Comparison of ENCODE assay signal across 11 mouse cellular contexts in the genomic region with DNA sequence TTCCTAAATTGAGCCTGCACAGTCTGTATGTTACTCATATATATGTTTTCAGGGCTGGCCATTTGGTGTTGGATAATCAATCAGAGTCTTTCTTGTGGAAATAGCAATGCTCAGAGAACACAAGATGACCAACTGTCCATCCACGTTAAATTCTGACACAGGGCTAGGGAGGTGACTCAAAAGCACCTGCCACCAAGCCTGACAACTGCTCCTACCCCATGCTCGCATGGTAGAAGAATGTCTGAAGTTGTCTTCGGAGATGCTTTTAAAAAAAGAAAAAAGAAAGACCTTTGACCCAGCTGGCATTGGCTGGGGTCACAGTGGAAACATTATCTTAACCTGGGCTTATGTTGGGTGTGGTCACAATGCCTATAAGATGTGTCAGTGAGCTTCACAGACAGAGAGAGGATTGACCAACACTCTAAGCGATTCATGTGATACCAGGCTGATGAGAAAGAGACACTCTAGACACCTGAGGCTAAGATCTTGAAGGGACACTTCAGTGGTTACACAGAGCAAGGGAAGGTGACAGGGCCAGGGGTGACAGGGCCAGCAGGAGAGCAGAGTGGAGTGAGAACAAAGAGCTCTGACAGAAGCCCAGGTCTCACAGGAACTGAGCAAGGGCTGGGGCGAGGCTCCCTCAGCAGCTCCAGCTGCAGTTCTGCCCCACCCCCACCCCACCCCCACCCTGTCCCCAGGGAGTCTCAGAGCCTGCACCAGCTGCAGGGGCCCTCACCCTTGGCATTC. TPM values are rescaled to one million over a fixed set of nuclear protein-coding genes. Genes with fewer than 3 reads are reported as not detected.
DNase-seq lines count a peak whose midpoint lies in the region; ATAC-seq lines count a peak whose summit lies in the region.
"Had no signal": no experiment of that assay in that cellular context is flagged by ENCODE, and none has a peak within 500 bp of the region (broad histone marks: within the 10 kb centered on the region; RNA-seq: fewer than 3 reads in every experiment).

No protein-coding gene starts in this region.

- H3K9ac ChIP-seq in limb, embryonic 15.5 days: no peak overlapping the region
- H3K9ac ChIP-seq in intestine, embryonic 14.5 days (ENCODE audit: low read length): no peak overlapping the region
- H3K9ac ChIP-seq: heart, embryonic 13.5 days had no signal

- H3K4me3 ChIP-seq in limb, embryonic 15.5 days: no peak overlapping the region
- no peak overlapping the region for H3K4me3 ChIP-seq in limb, embryonic 10.5 days
- no peak overlapping the region for H3K4me3 ChIP-seq in intestine, embryonic 14.5 days (ENCODE audit: low read depth, low read length)
- H3K4me3 ChIP-seq: heart, embryonic 13.5 days had no signal

- H3K27ac ChIP-seq in limb, embryonic 15.5 days: no peak overlapping the region
- no peak overlapping the region for H3K27ac ChIP-seq in limb, embryonic 10.5 days
- H3K27ac ChIP-seq in intestine, embryonic 14.5 days (ENCODE audit: low read depth): no peak overlapping the region
- H3K27ac ChIP-seq: heart, embryonic 13.5 days; macrophage had no signal

- H3K4me2 ChIP-seq in limb, embryonic 15.5 days: no peak overlapping the region
- no peak overlapping the region for H3K4me2 ChIP-seq in intestine, embryonic 14.5 days (ENCODE audit: low read length)
- H3K4me2 ChIP-seq: heart, embryonic 13.5 days had no signal

- 0 out of 2 replicates have a peak, but pooled peaks have one; percentile 30 for ATAC-seq in limb, embryonic 15.5 days (ENCODE audit: insufficient number of reproducible peaks, low FRiP score, low TSS enrichment, low read depth)
- peak; percentile 64; the same call in 1 of the 2 replicates for ATAC-seq in intestine, embryonic 14.5 days (replicated peaks; ENCODE audit: low FRiP score, low TSS enrichment, low read depth)
- no peak for ATAC-seq in inflammation-experienced regulatory T-cells, adult 6 months

- H3K36me3 ChIP-seq in limb, embryonic 15.5 days: no peaks in the 10 kb centered on the region
- no peaks in the 10 kb centered on the region for H3K36me3 ChIP-seq in limb, embryonic 10.5 days
- no peaks in the 10 kb centered on the region for H3K36me3 ChIP-seq in intestine, embryonic 14.5 days (ENCODE audit: control insufficient read depth, insufficient read depth, low read length)
- H3K36me3 ChIP-seq: heart, embryonic 13.5 days had no signal

- no peaks in the 10 kb centered on the region for H3K27me3 ChIP-seq in limb, embryonic 15.5 days
- no peaks in the 10 kb centered on the region for H3K27me3 ChIP-seq in limb, embryonic 10.5 days (ENCODE audit: low read depth, poor library complexity, severe bottlenecking)
- H3K27me3 ChIP-seq in intestine, embryonic 14.5 days (replicated peaks; ENCODE audit: control insufficient read depth, insufficient read depth, low read length): no peaks in the 10 kb centered on the region
- H3K27me3 ChIP-seq: heart, embryonic 13.5 days had no signal

- H3K9me3 ChIP-seq in limb, embryonic 15.5 days: no peaks in the 10 kb centered on the region
- no peaks in the 10 kb centered on the region for H3K9me3 ChIP-seq in limb, embryonic 10.5 days (replicated peaks)
- no peaks in the 10 kb centered on the region for H3K9me3 ChIP-seq in intestine, embryonic 14.5 days (ENCODE audit: control insufficient read depth, low read length)
- H3K9me3 ChIP-seq: heart, embryonic 13.5 days had no signal

- no peak for DNase-seq in limb, embryonic 10.5 days (ENCODE audit: low spot score)
- DNase-seq in A20 (ENCODE audit: low read depth, low spot score): peak; percentile 74
- DNase-seq in intestine, embryonic 14.5 days (ENCODE audit: low spot score): no peak
- peak; percentile 44 to 73 for DNase-seq in spleen, postnatal 4 days (ENCODE audit: low spot score in 2 of 2)
- no peak for DNase-seq in layer of hippocampus, adult 9-11 months
- no peak for DNase-seq in gastrocnemius, adult 18-20 months (ENCODE audit: low spot score)

- WGBS in limb, embryonic 15.5 days: 46% methylated on average over 5 of the region's 5 CpGs
- WGBS in limb, embryonic 10.5 days: 50% methylated on average over 5 of the region's 5 CpGs
- 47% methylated on average over 4 of the region's 5 CpGs for WGBS in intestine, embryonic 14.5 days

- H3K4me1 ChIP-seq in limb, embryonic 15.5 days: no peaks in the 10 kb centered on the region
- H3K4me1 ChIP-seq in limb, embryonic 10.5 days: peaks cover 4% of the 10 kb centered on the region
- H3K4me1 ChIP-seq in intestine, embryonic 14.5 days (replicated peaks; ENCODE audit: control insufficient read depth, insufficient read depth, low read length): 0 out of 2 replicates have a peak, but pooled peaks cover 3% of the 10 kb centered on the region

RNA-seq across cellular contexts. Expression of a gene that starts 29.9 kb away (rescaled TPM):
- polyA plus RNA-seq in limb, embryonic 15.5 days (2015; fragmentation: Nextera tagmentation; extraction: Ambion mirVana): 5.0 and 6.5 TPM in 2 replicates
- 15.9 and 16.6 TPM in 2 replicates for polyA plus RNA-seq in limb, embryonic 10.5 days (2016; fragmentation: Nextera tagmentation; extraction: Ambion mirVana)
- polyA plus RNA-seq in intestine, embryonic 14.5 days (2014; fragmentation: Nextera tagmentation; extraction: Ambion mirVana): 3.5 and 4.4 TPM in 2 replicates
- polyA plus RNA-seq in inflammation-experienced regulatory T-cells, adult 6 months (2017; shearing (Covaris generic)): 1 to 10 TPM in 2 of 3 experiments, not detected in 1; 1.2 to 1.4 TPM
- total RNA-seq in gastrocnemius, adult 18-20 months (2021): 10 to 100 TPM; 20.6 to 38.0 TPM

RNA-seq across cellular contexts. Expression of a gene that starts 44.9 kb away (rescaled TPM):
- polyA plus RNA-seq in limb, embryonic 15.5 days (2015; fragmentation: Nextera tagmentation; extraction: Ambion mirVana): 0.20 and 0.41 TPM in 2 replicates
- 0.08 and 0.11 TPM in 2 replicates for polyA plus RNA-seq in limb, embryonic 10.5 days (2016; fragmentation: Nextera tagmentation; extraction: Ambion mirVana)
- polyA plus RNA-seq in intestine, embryonic 14.5 days (2014; fragmentation: Nextera tagmentation; extraction: Ambion mirVana): 0.08 and 0.20 TPM in 2 replicates
- under 1 TPM; 0.29 to 0.81 (median 0.55) TPM for polyA plus RNA-seq in inflammation-experienced regulatory T-cells, adult 6 months (2017; shearing (Covaris generic))
- total RNA-seq in gastrocnemius, adult 18-20 months (2021): under 1 TPM in 1 of 2 experiments, not detected in 1; 0.14 TPM
- polyA plus RNA-seq: forebrain, embryonic 11.5 days had no signal

Comparison
In these comparisons a context has a peak if more than half of its experiments do, and no peak if none do; other contexts are left out.
1. DNase-seq: peak in A20 (single experiment) and spleen, postnatal 4 days (2 of 2); none in limb, embryonic 10.5 days (single experiment), intestine, embryonic 14.5 days (single experiment), layer of hippocampus, adult 9-11 months (single experiment) and gastrocnemius, adult 18-20 months (single experiment).